26 mouse cellular contexts compared by ENCODE assay signal in the genomic region with DNA sequence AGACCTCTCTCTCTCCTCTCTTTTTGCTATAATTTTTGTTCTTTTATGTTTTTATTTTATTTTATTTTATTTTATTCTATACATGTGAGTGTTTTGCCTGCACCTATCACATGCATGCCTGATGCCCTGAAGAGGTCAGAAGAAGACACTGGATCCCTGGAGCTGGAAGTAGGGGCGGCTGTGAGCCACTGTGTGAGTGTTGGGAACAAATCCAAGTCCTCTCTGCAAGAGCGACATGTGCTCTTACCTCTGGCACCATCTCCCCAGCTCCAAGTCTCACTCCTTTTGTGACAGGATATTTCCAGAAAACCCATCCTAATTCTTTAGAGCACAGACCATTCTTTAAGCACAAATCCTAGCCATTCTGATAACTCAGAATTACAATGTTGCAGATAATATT.
DNase-seq lines count a peak whose midpoint lies in the region; ATAC-seq lines count a peak whose summit lies in the region.
"Had no signal": no experiment of that assay in that cellular context is flagged by ENCODE, and none has a peak within 500 bp of the region (broad histone marks: within the 10 kb centered on the region; RNA-seq: fewer than 3 reads in every experiment).

No protein-coding gene starts in this region.

- intact Hi-C loops in heart, postnatal 14 days (cut with DNase I): loop anchor here (5.0 to 10.0 kb wide), 2 partner anchors 196 to 373 kb away; partner anchors contain the start of gene Ptprm

- no peak overlapping the region for H3K27ac ChIP-seq in heart, embryonic 11.5 days (ENCODE audit: low read depth, low read length)
- H3K27ac ChIP-seq in hindbrain, embryonic 11.5 days (ENCODE audit: low read depth, low read length): no peak overlapping the region
- H3K27ac ChIP-seq: hindbrain, embryonic 10.5 days; hindbrain, embryonic 14.5 days; hindbrain, postnatal 0 days had no signal

- DNase-seq in gastrocnemius, adult 18-20 months (ENCODE audit: low spot score): peak; percentile 20
- no peak for DNase-seq in gastrocnemius, adult 8-10 months (ENCODE audit: low spot score in 2 of 2)
- peak; percentile 39 to 59 for DNase-seq in heart, adult 18-20 months
- peak; percentile 17 to 52 for DNase-seq in heart, adult 9 months (ENCODE audit: low spot score in 2 of 2)
- DNase-seq in heart, postnatal 14 days: peak; percentile 15 to 16
- no peak for DNase-seq in hindbrain, embryonic 11.5 days (ENCODE audit: low spot score)
- DNase-seq in spleen, postnatal 14 days (ENCODE audit: low spot score in 2 of 2): no peak
- DNase-seq: adrenal gland, postnatal 10 days; B cell, adult 2 months; cerebellum, adult 11 months; cerebellum, adult 2 months; cerebellum, adult 9-11 months; forebrain, postnatal 0 days; gastrocnemius, postnatal 25 days; kidney, adult 18-20 months; kidney, adult 9 months had no signal

- H3K4me3 ChIP-seq in heart, embryonic 11.5 days (ENCODE audit: low read depth, low read length): no peak overlapping the region
- no peak overlapping the region for H3K4me3 ChIP-seq in hindbrain, embryonic 11.5 days (ENCODE audit: low read depth, low read length)
- H3K4me3 ChIP-seq: hindbrain, embryonic 10.5 days had no signal

- no peak overlapping the region for H3K4me2 ChIP-seq in heart, embryonic 11.5 days
- H3K4me2 ChIP-seq in hindbrain, embryonic 11.5 days (replicated peaks; ENCODE audit: low read depth, low read length): no peak overlapping the region
- H3K4me2 ChIP-seq: hindbrain, embryonic 14.5 days had no signal

- WGBS in heart, embryonic 11.5 days (ENCODE audit: insufficient replicate concordance): 81% methylated on average over 2 of the region's 2 CpGs
- 88% methylated on average over 2 of the region's 2 CpGs for WGBS in hindbrain, embryonic 11.5 days

- H3K4me1 ChIP-seq in heart, embryonic 11.5 days (ENCODE audit: control insufficient read depth, insufficient read depth, low read length): no peaks in the 10 kb centered on the region
- H3K4me1 ChIP-seq in hindbrain, embryonic 11.5 days (replicated peaks; ENCODE audit: control insufficient read depth, insufficient read depth, low read length): no peaks in the 10 kb centered on the region
- H3K4me1 ChIP-seq: hindbrain, embryonic 10.5 days had no signal

- H3K27me3 ChIP-seq in heart, embryonic 11.5 days (ENCODE audit: control insufficient read depth, insufficient read depth, low read length): no peaks in the 10 kb centered on the region
- no peaks in the 10 kb centered on the region for H3K27me3 ChIP-seq in hindbrain, embryonic 11.5 days (ENCODE audit: control insufficient read depth, insufficient read depth, low read length)
- H3K27me3 ChIP-seq: CH12.LX, Patski had no signal

- no peaks in the 10 kb centered on the region for H3K9me3 ChIP-seq in heart, embryonic 11.5 days (replicated peaks; ENCODE audit: control insufficient read depth, low read length)
- no peaks in the 10 kb centered on the region for H3K9me3 ChIP-seq in hindbrain, embryonic 11.5 days (ENCODE audit: control insufficient read depth, low read length)
- H3K9me3 ChIP-seq: hindbrain, embryonic 10.5 days had no signal

- H3K9ac ChIP-seq in heart, embryonic 11.5 days (ENCODE audit: low read depth, low read length): no peak overlapping the region
- H3K9ac ChIP-seq in hindbrain, embryonic 11.5 days (ENCODE audit: low read depth, low read length): no peak overlapping the region
- H3K9ac ChIP-seq: forebrain, postnatal 0 days; hindbrain, embryonic 14.5 days had no signal

- H3K36me3 ChIP-seq in heart, embryonic 11.5 days (ENCODE audit: control insufficient read depth, insufficient read depth, low read length): no peaks in the 10 kb centered on the region
- H3K36me3 ChIP-seq in hindbrain, embryonic 11.5 days (ENCODE audit: control insufficient read depth, insufficient read depth, low read length): no peaks in the 10 kb centered on the region
- H3K36me3 ChIP-seq: G1E; hindbrain, embryonic 10.5 days had no signal

- ATAC-seq in heart, embryonic 11.5 days (replicated peaks; ENCODE audit: insufficient number of reproducible peaks, low FRiP score, low TSS enrichment): no peak
- no peak for ATAC-seq in hindbrain, embryonic 11.5 days (ENCODE audit: low FRiP score)
- ATAC-seq: forebrain, embryonic 14.5 days; forebrain, postnatal 0 days; hindbrain, postnatal 0 days; inflammation-experienced regulatory T-cells, adult 6 months; intestine, embryonic 16.5 days; Patski had no signal

Comparison
In these comparisons a context has a peak if more than half of its experiments do, and no peak if none do; other contexts are left out.
1. DNase-seq: peak in gastrocnemius, adult 18-20 months (single experiment), heart, adult 18-20 months (2 of 2), heart, adult 9 months (2 of 2) and heart, postnatal 14 days (2 of 2); none in gastrocnemius, adult 8-10 months (0 of 2), hindbrain, embryonic 11.5 days (single experiment) and spleen, postnatal 14 days (0 of 2).